Mouse (Mus musculus) hindbrain, embryonic 11.5 days (tissue): ENCODE data around the gene H2afb1. TPM values are rescaled to one million over a fixed set of nuclear protein-coding genes. Genes with fewer than 3 reads are reported as not detected.
"Not testable (repeated sequence)": the region's sequence is repeated elsewhere in the genome, so short reads cannot be mapped to it uniquely, and the experiment has no call there.

Experiments
- ATAC-seq: fragments of 200-750 bp; cut with Nextera tagmentation; 2 replicates; pipeline ENCODE4 v1.8.0; 2017; ENCODE audit warnings: mild to moderate bottlenecking, moderate TSS enrichment, moderate library complexity; ENCODE audit not compliant: low FRiP score
- DNase-seq: peaks from one replicate; pipeline ENCODE4 v3.0.0-alpha.2; 2015; ENCODE audit warnings: low spot score
- H3K27ac ChIP-seq: fragments of 300-500 bp; sonication (generic); 2 replicates; pipeline ENCODE4 v1.5.1; 2014; ENCODE audit warnings: mild to moderate bottlenecking, low read depth, low read length
- H3K27me3 ChIP-seq: fragments of 300-500 bp; sonication (generic); 2 replicates; pipeline ENCODE4 v1.6.1; 2014; ENCODE audit warnings: mild to moderate bottlenecking, low read length, moderate library complexity, mixed read lengths; ENCODE audit not compliant: control insufficient read depth, insufficient read depth
- H3K36me3 ChIP-seq: fragments of 300-500 bp; sonication (generic); 2 replicates; pipeline ENCODE4 v1.6.1; 2014; ENCODE audit warnings: mild to moderate bottlenecking, low read length, moderate library complexity, mixed read lengths; ENCODE audit not compliant: control insufficient read depth, insufficient read depth
- H3K4me1 ChIP-seq: fragments of 300-500 bp; sonication (generic); replicated peaks from 2 replicates; pipeline ENCODE4 v1.6.1; 2014; ENCODE audit warnings: low read length, mixed read lengths; ENCODE audit not compliant: control insufficient read depth, insufficient read depth
- H3K4me2 ChIP-seq: fragments of 300-500 bp; sonication (generic); replicated peaks from 2 replicates; pipeline ENCODE4 v1.6.1; 2014; ENCODE audit warnings: mild to moderate bottlenecking, low read depth, low read length
- H3K4me3 ChIP-seq: fragments of 300-500 bp; sonication (generic); 2 replicates; pipeline ENCODE4 v1.5.1; 2014; ENCODE audit warnings: low read depth, low read length
- H3K9ac ChIP-seq: fragments of 300-500 bp; sonication (generic); 2 replicates; pipeline ENCODE4 v1.6.1; 2014; ENCODE audit warnings: low read depth, low read length
- H3K9me3 ChIP-seq: fragments of 300-500 bp; sonication (generic); 2 replicates; pipeline ENCODE4 v1.6.1; 2016; ENCODE audit warnings: low read length; ENCODE audit not compliant: control insufficient read depth
- WGBS: fragments of 180-500 bp; shearing (Covaris S2); extraction: QIAGEN DNeasy Blood & Tissue Kit; methylation state at CpG from one replicate; pipeline ENCODE4 v1.1.7; 2014; 5-methylcytosine and 5-hydroxymethylcytosine counted together
- polyA plus RNA-seq: library from polyadenylated mRNA; unstranded; fragments of >200 nt; fragmentation: Nextera tagmentation; extraction: Ambion mirVana; gene quantifications from 2 replicates; pipeline ENCODE4 v1.2.1, GENCODE M21; 2014

H2afb1 gene
- polyA plus RNA-seq, result not detected in 2 replicates

DNA sequence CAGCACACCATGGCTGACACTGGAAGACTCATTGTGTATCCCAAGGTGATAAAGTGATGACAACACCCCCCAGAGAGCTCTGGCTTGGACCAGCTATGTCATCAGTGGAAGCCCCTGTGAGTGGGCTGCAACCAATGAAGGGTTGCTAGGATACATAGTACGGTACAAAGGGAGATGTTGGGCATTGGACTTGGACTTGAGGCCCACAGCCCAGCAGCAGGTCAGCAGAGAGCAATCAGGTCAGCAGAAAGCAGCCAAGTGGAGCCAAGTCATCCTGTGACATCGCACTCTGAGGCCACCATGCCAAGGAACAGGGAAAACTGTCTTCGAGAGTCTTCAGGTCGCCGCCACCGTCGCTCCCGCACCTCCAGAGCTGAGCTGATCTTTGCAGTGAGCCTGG, at the start of gene H2afb1:
H2afb1 (plus strand) TSS at position 301 of the 400 bp plus-strand sequence.
- not testable (repeated sequence) for H3K9me3 ChIP-seq, H3K27me3 ChIP-seq, H3K9ac ChIP-seq, H3K4me3 ChIP-seq, H3K4me1 ChIP-seq, DNase-seq, ATAC-seq, H3K4me2 ChIP-seq, H3K27ac ChIP-seq, H3K36me3 ChIP-seq
- WGBS, result 94% methylated on average over 7 of the region's 8 CpGs

DNA sequence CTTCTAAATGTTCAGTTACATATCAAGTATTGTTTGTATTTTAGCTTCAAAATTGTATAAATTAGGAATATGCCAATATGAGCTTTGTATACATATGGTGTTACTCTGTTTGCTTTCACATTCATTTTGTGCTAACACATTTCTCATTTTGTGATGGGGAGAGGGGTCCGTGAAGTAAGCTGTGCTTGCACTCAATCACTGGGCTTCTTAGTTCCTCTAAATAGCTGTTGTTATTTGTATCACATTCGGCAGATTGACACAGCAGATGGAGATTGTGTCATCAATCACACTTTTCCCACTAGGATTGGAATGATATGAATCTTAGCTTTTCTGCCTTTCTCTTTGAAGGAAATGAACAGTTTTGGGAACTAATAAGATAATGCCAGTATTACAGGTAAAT, 21.5 kb downstream of the H2afb1 start:
- no peak overlapping the region for H3K4me3 ChIP-seq
- ATAC-seq (no peak), DNase-seq (no peak)
- no peaks in the 10 kb centered on the region for H3K9me3 ChIP-seq
- no peaks in the 10 kb centered on the region for H3K4me1 ChIP-seq
- no peaks in the 10 kb centered on the region for H3K27me3 ChIP-seq
- WGBS, result 82% methylated on average over 2 of the region's 2 CpGs
- no peak overlapping the region for H3K27ac ChIP-seq
- H3K4me2 ChIP-seq, result no peak overlapping the region
- no peaks in the 10 kb centered on the region for H3K36me3 ChIP-seq
- no peak overlapping the region for H3K9ac ChIP-seq
